Mouse (Mus musculus): ENCODE data around the gene Hoxb2.
A peak's percentile ranks its signal among the peaks of the same experiment; 100 is the strongest.

Hoxb2 gene

GRCm38 (mm10) chr11:96350341-96350624, at the start of gene Hoxb2:
TSS of gene Hoxb2 (plus strand) at chr11:96350525.
- DNase-seq (ENCODE audit: low read depth, low spot score), result no peak

- no peak for DNase-seq (ENCODE audit: low read depth, low spot score)
These were observed 49.3 kb upstream of the Hoxb2 start for GRCm38 (mm10) chr11:96301064-96301431.

GRCm38 (mm10) chr11:96301837-96302236, 48.5 kb upstream of the Hoxb2 start:
- no peak for DNase-seq (ENCODE audit: low read depth, low spot score)

GRCm38 (mm10) chr11:96302381-96303150, 47.8 kb upstream of the Hoxb2 start:
- no peak for DNase-seq (ENCODE audit: low read depth, low spot score)

DNA sequence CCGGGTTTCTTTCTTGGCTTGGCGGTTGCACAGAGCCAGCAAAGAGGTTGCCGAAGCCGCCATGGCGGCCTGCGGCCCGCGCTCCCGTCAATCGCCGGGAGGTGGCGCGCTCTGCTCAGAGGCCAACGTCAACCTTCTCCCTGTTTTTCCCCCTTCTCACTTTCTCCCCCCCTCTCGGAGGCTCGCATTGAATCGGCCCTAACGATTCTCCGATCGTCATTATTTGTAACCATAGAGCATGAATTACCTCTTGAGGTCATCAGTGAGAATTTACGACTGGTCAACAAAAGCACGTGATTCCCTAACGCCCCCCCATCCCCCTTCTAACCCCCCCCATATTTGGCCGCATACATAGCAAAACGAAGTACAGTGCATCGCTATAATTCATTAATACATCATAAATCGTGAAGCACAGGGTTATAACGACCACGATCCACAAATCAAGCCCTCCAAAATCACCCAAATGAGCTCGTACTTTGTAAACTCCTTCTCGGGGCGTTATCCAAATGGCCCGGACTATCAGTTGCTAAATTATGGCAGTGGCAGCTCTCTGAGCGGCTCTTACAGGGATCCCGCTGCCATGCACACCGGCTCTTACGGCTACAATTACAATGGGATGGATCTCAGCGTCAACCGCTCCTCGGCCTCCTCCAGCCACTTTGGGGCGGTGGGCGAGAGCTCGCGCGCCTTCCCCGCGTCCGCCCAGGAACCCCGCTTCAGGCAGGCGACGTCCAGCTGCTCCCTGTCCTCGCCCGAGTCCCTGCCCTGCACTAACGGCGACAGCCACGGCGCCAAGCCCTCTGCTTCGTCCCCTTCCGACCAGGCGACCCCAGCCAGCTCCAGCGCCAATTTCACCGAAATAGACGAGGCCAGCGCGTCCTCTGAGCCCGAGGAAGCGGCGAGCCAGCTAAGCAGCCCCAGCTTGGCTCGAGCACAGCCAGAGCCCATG, 46.9 kb upstream of the Hoxb2 start, which contains the start of gene Hoxb5:
Gene Hoxb5 (plus strand): TSS at position 186 of the 949 bp plus-strand sequence.
- DNase-seq (ENCODE audit: low read depth, low spot score), result peak; percentile 92

GRCm38 (mm10) chr11:96304381-96305195, 45.7 kb upstream of the Hoxb2 start:
- no peak for DNase-seq (ENCODE audit: low read depth, low spot score)

- no peak for DNase-seq (ENCODE audit: low read depth, low spot score)
These were observed 44.7 kb upstream of the Hoxb2 start for GRCm38 (mm10) chr11:96305505-96306182.

DNA sequence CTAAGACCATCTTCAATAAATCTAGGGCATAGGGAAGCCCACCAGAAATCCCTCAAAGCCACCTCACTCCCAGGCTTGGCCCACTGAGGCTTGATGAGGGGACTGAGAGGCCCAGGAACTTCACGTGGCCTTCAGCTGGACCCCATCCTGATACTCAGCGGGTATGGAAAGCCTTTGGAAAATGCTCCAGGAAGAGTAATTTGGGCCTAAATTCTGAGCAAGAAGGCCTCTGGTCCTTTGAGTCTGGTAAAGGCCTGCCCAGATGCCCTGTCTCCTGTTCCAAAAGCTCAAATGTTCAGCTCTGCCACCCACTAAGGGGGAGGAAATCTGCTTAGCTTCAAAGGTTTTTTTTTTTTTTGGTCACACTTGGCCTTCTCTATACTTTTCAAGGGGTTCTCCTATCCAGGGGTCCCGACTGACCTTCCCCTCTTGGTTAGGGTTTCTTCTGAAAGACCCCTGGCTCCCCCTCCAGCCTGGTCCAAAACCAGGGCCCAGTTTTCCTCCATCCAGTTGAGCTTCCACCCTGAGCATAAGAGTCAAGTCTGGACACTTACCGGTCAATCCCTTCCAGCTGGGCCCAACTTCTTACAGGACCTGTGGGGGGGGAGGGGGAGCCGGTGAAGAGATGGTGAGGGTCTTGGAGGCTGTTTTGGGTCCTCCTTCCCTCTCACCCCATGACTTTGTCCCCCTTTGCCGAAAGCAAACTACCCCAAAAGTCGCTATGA, 44.0 kb upstream of the Hoxb2 start:
- DNase-seq (ENCODE audit: low read depth, low spot score), result no peak

DNA sequence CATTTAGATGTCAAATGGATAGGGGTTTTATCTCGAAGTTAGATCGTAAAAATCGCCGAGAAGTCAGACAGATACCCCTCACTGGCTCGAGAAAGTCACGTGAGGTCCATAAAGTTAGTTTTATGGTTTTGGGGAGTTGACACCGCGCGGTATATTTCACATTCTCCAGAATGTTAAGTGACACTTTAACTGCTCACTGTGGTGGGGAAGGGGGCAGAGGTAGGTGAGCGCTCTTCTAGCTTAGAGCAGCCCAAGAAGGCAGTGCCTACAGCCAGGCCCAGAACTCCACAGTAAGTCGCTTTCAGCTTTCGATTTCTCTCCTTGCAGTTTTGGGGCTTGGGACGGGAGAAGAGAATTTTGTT, 43.4 kb upstream of the Hoxb2 start:
- DNase-seq (ENCODE audit: low read depth, low spot score), result no peak

- no peak for DNase-seq (ENCODE audit: low read depth, low spot score)
These were observed 41.6 kb upstream of the Hoxb2 start for GRCm38 (mm10) chr11:96308763-96309162.

GRCm38 (mm10) chr11:96309288-96309687, 41.0 kb upstream of the Hoxb2 start:
- DNase-seq (ENCODE audit: low read depth, low spot score), result no peak

- DNase-seq (ENCODE audit: low read depth, low spot score), result no peak
These were observed 40.0 kb upstream of the Hoxb2 start for GRCm38 (mm10) chr11:96310183-96310938.

GRCm38 (mm10) chr11:96311097-96311496, 39.2 kb upstream of the Hoxb2 start:
- DNase-seq (ENCODE audit: low read depth, low spot score), result no peak

GRCm38 (mm10) chr11:96311520-96312417, 38.6 kb upstream of the Hoxb2 start:
- peak; percentile 87 for DNase-seq (ENCODE audit: low read depth, low spot score)

DNA sequence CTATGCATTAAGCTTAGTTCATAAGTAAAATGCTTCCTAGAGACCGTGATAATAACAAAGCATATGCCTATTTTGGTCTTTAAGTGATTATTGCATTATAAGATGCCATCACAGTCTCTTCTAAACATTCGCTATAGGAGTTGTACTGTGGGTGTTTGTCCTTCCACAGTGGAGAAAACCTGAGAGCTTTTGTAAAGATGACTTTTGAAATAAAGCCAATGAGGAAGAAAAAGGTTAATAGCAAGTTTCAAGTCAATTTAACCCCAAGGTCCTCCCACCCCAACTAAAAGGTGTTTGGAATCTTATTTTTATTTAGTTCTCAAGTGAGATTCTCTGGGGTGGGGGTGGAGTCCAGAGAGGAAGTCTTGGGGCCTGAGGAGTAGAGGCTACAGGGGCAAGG, 37.2 kb upstream of the Hoxb2 start:
- DNase-seq (ENCODE audit: low read depth, low spot score), result no peak

DNA sequence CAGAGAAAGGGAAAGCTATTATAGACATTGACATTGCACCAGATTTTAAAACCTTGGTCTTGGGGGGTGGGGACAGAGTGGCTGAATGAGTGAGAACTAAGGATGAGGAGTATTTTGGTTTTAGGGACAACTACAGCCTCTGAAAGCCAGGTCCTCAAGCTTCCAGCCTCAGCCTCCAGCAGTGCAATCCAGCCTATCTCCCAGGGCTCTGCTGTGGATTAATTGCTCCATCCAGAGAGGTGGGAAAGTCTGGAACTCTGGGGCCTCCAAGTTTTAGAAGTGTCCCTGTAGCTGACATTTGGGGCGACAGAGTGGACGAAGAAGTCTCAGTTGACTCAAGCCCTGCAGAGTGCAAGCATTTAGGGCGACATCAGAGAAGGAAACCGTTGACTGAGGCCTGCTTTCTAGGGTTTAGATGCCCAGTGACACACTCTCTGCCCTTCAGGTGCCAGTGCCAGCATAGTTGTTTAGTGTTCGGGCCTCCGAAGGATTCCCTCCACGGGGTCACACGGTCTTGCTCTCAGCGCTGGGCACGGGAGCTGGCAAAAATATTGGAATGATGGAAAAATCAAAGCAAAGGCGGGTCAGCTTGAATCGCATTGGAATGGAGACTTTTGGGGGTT, 36.4 kb upstream of the Hoxb2 start:
- no peak for DNase-seq (ENCODE audit: low read depth, low spot score)

GRCm38 (mm10) chr11:96314671-96315343, 35.5 kb upstream of the Hoxb2 start:
- peak; percentile 38 for DNase-seq (ENCODE audit: low read depth, low spot score)

- DNase-seq (ENCODE audit: low read depth, low spot score), result no peak
These were observed 35.0 kb upstream of the Hoxb2 start for GRCm38 (mm10) chr11:96315344-96315681.

Measured in ZHBTc4 (cell line).